Mouse (Mus musculus): ENCODE measurements at regions not wholly inside any gene's neighbourhood (a gene's known extent, or its start where the extent isn't known, plus 50 kb on each side); places are given as distances from the start of the nearest gene placed in this dataset.

- TF ChIP-seq CTCF (IDR thresholded peaks at IDR 0.05; ENCODE audit: low read depth, low read length) (no peak), GATA1 (IDR thresholded peaks at IDR 0.05; ENCODE audit: borderline replicate concordance, low read length) (no peak), GATA2 (IDR thresholded peaks at IDR 0.05; ENCODE audit: borderline replicate concordance, low read depth, low read length) (no peak), TAL1 (conservative IDR thresholded peaks at IDR 0.05; ENCODE audit: low read depth, low read length) (no peak), POLR2AphosphoS5 (IDR thresholded peaks at IDR 0.05; ENCODE audit: insufficient replicate concordance, low read depth, low read length) (no peak)
- DNase-seq (ENCODE audit: low spot score) (no peak), ATAC-seq (ENCODE audit: extremely low read depth, insufficient number of reproducible peaks, low FRiP score, poor library complexity, severe bottlenecking) (no peak)
- H3K36me3 ChIP-seq (replicated peaks) = no peaks in the 10 kb centered on the region
- no peak overlapping the region for H3K4me3 ChIP-seq (ENCODE audit: low read depth, low read length)
- no peaks in the 10 kb centered on the region for H3K9me3 ChIP-seq (replicated peaks)
- no peaks in the 10 kb centered on the region; the same call in 1 of the 2 replicates for H3K27me3 ChIP-seq (ENCODE audit: insufficient read depth, low read length)
- no peaks in the 10 kb centered on the region for H3K4me1 ChIP-seq (ENCODE audit: insufficient read depth, low read depth, low read length)
These were observed 179.3 kb upstream of the Rfx3 start for GRCm38 (mm10) chr19:28190250-28190649.

- H3K36me3 ChIP-seq (replicated peaks) = no peaks in the 10 kb centered on the region
- H3K4me1 ChIP-seq (ENCODE audit: insufficient read depth, low read depth, low read length) = no peaks in the 10 kb centered on the region
- no peak overlapping the region for H3K4me3 ChIP-seq (ENCODE audit: low read depth, low read length)
- H3K27me3 ChIP-seq (ENCODE audit: insufficient read depth, low read length) = no peaks in the 10 kb centered on the region; the same call in 1 of the 2 replicates
- no peaks in the 10 kb centered on the region for H3K9me3 ChIP-seq (replicated peaks)
- TF ChIP-seq POLR2AphosphoS5 (IDR thresholded peaks at IDR 0.05; ENCODE audit: insufficient replicate concordance, low read depth, low read length) = no peak
- ATAC-seq (ENCODE audit: extremely low read depth, insufficient number of reproducible peaks, low FRiP score, poor library complexity, severe bottlenecking) (no peak), DNase-seq (ENCODE audit: low spot score) (no peak)
These were observed 177.4 kb upstream of the Rfx3 start for GRCm38 (mm10) chr19:28188363-28188762.

- no peak for ATAC-seq (ENCODE audit: extremely low read depth, insufficient number of reproducible peaks, low FRiP score, poor library complexity, severe bottlenecking)
- DNase-seq (ENCODE audit: low spot score) = no peak
- no peak for TF ChIP-seq GATA1 (IDR thresholded peaks at IDR 0.05; ENCODE audit: borderline replicate concordance, low read length)
- TF ChIP-seq TAL1 (conservative IDR thresholded peaks at IDR 0.05; ENCODE audit: low read depth, low read length) = no peak
- TF ChIP-seq GATA2 (IDR thresholded peaks at IDR 0.05; ENCODE audit: borderline replicate concordance, low read depth, low read length) = no peak
- no peak for TF ChIP-seq CTCF (IDR thresholded peaks at IDR 0.05; ENCODE audit: low read depth, low read length)
- TF ChIP-seq POLR2AphosphoS5 (IDR thresholded peaks at IDR 0.05; ENCODE audit: insufficient replicate concordance, low read depth, low read length) = no peak
- H3K27me3 ChIP-seq (ENCODE audit: insufficient read depth, low read length) = no peaks in the 10 kb centered on the region
- H3K36me3 ChIP-seq (replicated peaks) = no peaks in the 10 kb centered on the region
- no peaks in the 10 kb centered on the region for H3K4me1 ChIP-seq (ENCODE audit: insufficient read depth, low read depth, low read length)
- H3K9me3 ChIP-seq (replicated peaks) = 0 out of 2 replicates have a peak, but pooled peaks cover 3% of the 10 kb centered on the region
- no peak overlapping the region for H3K4me3 ChIP-seq (ENCODE audit: low read depth, low read length)
These were observed 171.6 kb upstream of the Rfx3 start for GRCm38 (mm10) chr19:28182411-28183182.

- H3K4me1 ChIP-seq (ENCODE audit: insufficient read depth, low read depth, low read length) = no peaks in the 10 kb centered on the region
- no peaks in the 10 kb centered on the region for H3K27me3 ChIP-seq (ENCODE audit: insufficient read depth, low read length)
- DNase-seq (ENCODE audit: low spot score) (no peak), ATAC-seq (ENCODE audit: extremely low read depth, insufficient number of reproducible peaks, low FRiP score, poor library complexity, severe bottlenecking) (no peak)
- no peak for TF ChIP-seq POLR2AphosphoS5 (IDR thresholded peaks at IDR 0.05; ENCODE audit: insufficient replicate concordance, low read depth, low read length)
- no peak for TF ChIP-seq GATA1 (IDR thresholded peaks at IDR 0.05; ENCODE audit: borderline replicate concordance, low read length)
- no peak for TF ChIP-seq GATA2 (IDR thresholded peaks at IDR 0.05; ENCODE audit: borderline replicate concordance, low read depth, low read length)
- TF ChIP-seq CTCF (IDR thresholded peaks at IDR 0.05; ENCODE audit: low read depth, low read length) = no peak
- TF ChIP-seq TAL1 (conservative IDR thresholded peaks at IDR 0.05; ENCODE audit: low read depth, low read length) = no peak
- H3K9me3 ChIP-seq (replicated peaks) = 0 out of 2 replicates have a peak, but pooled peaks cover 3% of the 10 kb centered on the region
- no peaks in the 10 kb centered on the region for H3K36me3 ChIP-seq (replicated peaks)
- H3K4me3 ChIP-seq (ENCODE audit: low read depth, low read length) = no peak overlapping the region
These were observed 170.2 kb upstream of the Rfx3 start for GRCm38 (mm10) chr19:28181171-28181570.

- Histone ChIP-seq H3K9me3 (replicated peaks) (0 out of 2 replicates have a peak, but pooled peaks cover 3% of the 10 kb centered on the region), H3K4me1 (ENCODE audit: insufficient read depth, low read depth, low read length) (no peaks in the 10 kb centered on the region), H3K27me3 (ENCODE audit: insufficient read depth, low read length) (no peaks in the 10 kb centered on the region), H3K36me3 (replicated peaks) (no peaks in the 10 kb centered on the region), H3K4me3 (ENCODE audit: low read depth, low read length) (no peak overlapping the region)
- DNase-seq (ENCODE audit: low spot score) (no peak), ATAC-seq (ENCODE audit: extremely low read depth, insufficient number of reproducible peaks, low FRiP score, poor library complexity, severe bottlenecking) (no peak)
- TF ChIP-seq GATA2 (IDR thresholded peaks at IDR 0.05; ENCODE audit: borderline replicate concordance, low read depth, low read length) = no peak
- no peak for TF ChIP-seq CTCF (IDR thresholded peaks at IDR 0.05; ENCODE audit: low read depth, low read length)
- no peak for TF ChIP-seq POLR2AphosphoS5 (IDR thresholded peaks at IDR 0.05; ENCODE audit: insufficient replicate concordance, low read depth, low read length)
- no peak for TF ChIP-seq TAL1 (conservative IDR thresholded peaks at IDR 0.05; ENCODE audit: low read depth, low read length)
- TF ChIP-seq GATA1 (IDR thresholded peaks at IDR 0.05; ENCODE audit: borderline replicate concordance, low read length) = no peak
These were observed 167.1 kb upstream of the Rfx3 start for GRCm38 (mm10) chr19:28178114-28178513.

- DNase-seq (ENCODE audit: low spot score) (no peak), ATAC-seq (ENCODE audit: extremely low read depth, insufficient number of reproducible peaks, low FRiP score, poor library complexity, severe bottlenecking) (no peak)
- Histone ChIP-seq H3K4me3 (ENCODE audit: low read depth, low read length) (no peak overlapping the region), H3K9me3 (replicated peaks) (0 out of 2 replicates have a peak, but pooled peaks cover 3% of the 10 kb centered on the region), H3K4me1 (ENCODE audit: insufficient read depth, low read depth, low read length) (no peaks in the 10 kb centered on the region), H3K27me3 (ENCODE audit: insufficient read depth, low read length) (no peaks in the 10 kb centered on the region), H3K36me3 (replicated peaks) (no peaks in the 10 kb centered on the region)
- TF ChIP-seq GATA1 (IDR thresholded peaks at IDR 0.05; ENCODE audit: borderline replicate concordance, low read length) (no peak), POLR2AphosphoS5 (IDR thresholded peaks at IDR 0.05; ENCODE audit: insufficient replicate concordance, low read depth, low read length) (no peak), CTCF (IDR thresholded peaks at IDR 0.05; ENCODE audit: low read depth, low read length) (no peak), TAL1 (conservative IDR thresholded peaks at IDR 0.05; ENCODE audit: low read depth, low read length) (no peak), GATA2 (IDR thresholded peaks at IDR 0.05; ENCODE audit: borderline replicate concordance, low read depth, low read length) (no peak)
These were observed 165.9 kb upstream of the Rfx3 start for GRCm38 (mm10) chr19:28176821-28177220.

Measured in G1E (cell line).